Mouse (Mus musculus): ENCODE measurements around the gene Plgrkt. TPM values are rescaled to one million over a fixed set of nuclear protein-coding genes. Genes with fewer than 3 reads are reported as not detected.

Plgrkt gene
- polyA plus RNA-seq, 1 experiment from 2014 or later = 74.6 TPM

GRCm38 (mm10) chr19:29341029-29341428 lies 26.2 kb downstream of the Plgrkt start:
- Histone ChIP-seq H3K27ac (replicated peaks) (no peak overlapping the region), H3K4me1 (replicated peaks) (no peaks in the 10 kb centered on the region), H3K4me3 (no peak overlapping the region), H3K4me2 (no peak overlapping the region), H3K9me3 (no peaks in the 10 kb centered on the region), H3K9ac (no peak overlapping the region), H3K36me3 (no peaks in the 10 kb centered on the region), H3K27me3 (no peaks in the 10 kb centered on the region)
- ATAC-seq (ENCODE audit: low FRiP score, low read depth) = no peak
- 87% methylated on average over 4 of the region's 4 CpGs for WGBS

- H3K9me3 ChIP-seq = no peaks in the 10 kb centered on the region
- no peaks in the 10 kb centered on the region for H3K27me3 ChIP-seq
- H3K4me3 ChIP-seq = no peak overlapping the region
- 91% methylated on average over 2 of the region's 2 CpGs for WGBS
- no peak overlapping the region for H3K27ac ChIP-seq (replicated peaks)
- H3K9ac ChIP-seq = no peak overlapping the region
- H3K36me3 ChIP-seq = no peaks in the 10 kb centered on the region
- H3K4me2 ChIP-seq = no peak overlapping the region
- H3K4me1 ChIP-seq (replicated peaks) = peaks cover 10% of the 10 kb centered on the region; the same call in 1 of the 2 replicates
- ATAC-seq (ENCODE audit: low FRiP score, low read depth) = no peak
These were observed 30.6 kb downstream of the Plgrkt start for GRCm38 (mm10) chr19:29336624-29337023.

GRCm38 (mm10) chr19:29334068-29334745 lies 33.0 kb downstream of the Plgrkt start, which contains the start of gene Rln1:
Gene Rln1, minus strand, starts transcription at chr19:29334670.
- peaks cover 10% of the 10 kb centered on the region; the same call in 1 of the 2 replicates for H3K4me1 ChIP-seq (replicated peaks)
- no peaks in the 10 kb centered on the region for H3K27me3 ChIP-seq
- peak within 1 kb of the TSS; percentile 58 for H3K27ac ChIP-seq (replicated peaks)
- peak within 1 kb of the TSS; percentile 61 for H3K9ac ChIP-seq
- no peaks in the 10 kb centered on the region for H3K9me3 ChIP-seq
- peak within 1 kb of the TSS; percentile 85 for H3K4me2 ChIP-seq
- H3K4me3 ChIP-seq = peak within 1 kb of the TSS; percentile 47
- H3K36me3 ChIP-seq = no peaks in the 10 kb centered on the region
- ATAC-seq (ENCODE audit: low FRiP score, low read depth) = peak; percentile 84
- 2% methylated on average over 23 of the region's 23 CpGs for WGBS

GRCm38 (mm10) chr19:29326822-29327552 lies 40.2 kb downstream of the Plgrkt start:
- no peak overlapping the region for H3K4me2 ChIP-seq

GRCm38 (mm10) chr19:29326396-29326795 lies 40.8 kb downstream of the Plgrkt start:
- H3K36me3 ChIP-seq = no peaks in the 10 kb centered on the region
- H3K4me3 ChIP-seq = no peak overlapping the region
- H3K27ac ChIP-seq (replicated peaks) = no peak overlapping the region
- H3K9me3 ChIP-seq = no peaks in the 10 kb centered on the region
- no peak for ATAC-seq (ENCODE audit: low FRiP score, low read depth)
- 82% methylated on average over 4 of the region's 4 CpGs for whole genome bisulfite sequencing
- peaks cover 5% of the 10 kb centered on the region; the same call in 1 of the 2 replicates for H3K4me1 ChIP-seq (replicated peaks)
- H3K9ac ChIP-seq = no peak overlapping the region
- 0 out of 2 replicates have a peak, but pooled peaks cover 6% of the 10 kb centered on the region for H3K27me3 ChIP-seq
- no peak overlapping the region for H3K4me2 ChIP-seq

More at GRCm38 (mm10) chr19:29326822-29327552, 40.2 kb downstream of the Plgrkt start:
- ATAC-seq (ENCODE audit: low FRiP score, low read depth) = no peak
- Histone ChIP-seq H3K27ac (replicated peaks) (no peak overlapping the region), H3K36me3 (no peaks in the 10 kb centered on the region), H3K27me3 (0 out of 2 replicates have a peak, but pooled peaks cover 6% of the 10 kb centered on the region), H3K9me3 (no peaks in the 10 kb centered on the region), H3K4me1 (replicated peaks) (peaks cover 5% of the 10 kb centered on the region; the same call in 1 of the 2 replicates), H3K4me3 (no peak overlapping the region), H3K9ac (no peak overlapping the region)
- 69% methylated on average over 13 of the region's 13 CpGs for WGBS

- no peaks in the 10 kb centered on the region for H3K36me3 ChIP-seq
- no peak overlapping the region for H3K9ac ChIP-seq
- WGBS = 76% methylated on average over 9 of the region's 9 CpGs
- H3K9me3 ChIP-seq = no peaks in the 10 kb centered on the region
- H3K4me3 ChIP-seq = no peak overlapping the region
- peaks cover 5% of the 10 kb centered on the region; the same call in 1 of the 2 replicates for H3K4me1 ChIP-seq (replicated peaks)
- no peak overlapping the region for H3K27ac ChIP-seq (replicated peaks)
- H3K4me2 ChIP-seq = peak overlapping the region; percentile 63
- 0 out of 2 replicates have a peak, but pooled peaks cover 6% of the 10 kb centered on the region for H3K27me3 ChIP-seq
- ATAC-seq (ENCODE audit: low FRiP score, low read depth) = no peak
These were observed 41.4 kb downstream of the Plgrkt start for GRCm38 (mm10) chr19:29325852-29326180.

GRCm38 (mm10) chr19:29325053-29325851 lies 41.9 kb downstream of the Plgrkt start, which contains the start of gene Insl6:
Gene Insl6, minus strand, starts transcription at chr19:29325356.
- peak; percentile 89 for ATAC-seq (ENCODE audit: low FRiP score, low read depth)
- Histone ChIP-seq H3K9me3 (no peaks in the 10 kb centered on the region), H3K27ac (replicated peaks) (no peak within 1 kb of the TSS), H3K36me3 (no peaks in the 10 kb centered on the region), H3K9ac (no peak within 1 kb of the TSS), H3K4me3 (peak within 1 kb of the TSS; percentile 30), H3K4me2 (peak within 1 kb of the TSS; percentile 63), H3K4me1 (replicated peaks) (peaks cover 5% of the 10 kb centered on the region; the same call in 1 of the 2 replicates), H3K27me3 (0 out of 2 replicates have a peak, but pooled peaks cover 6% of the 10 kb centered on the region)
- WGBS = 7% methylated on average over 29 of the region's 31 CpGs

- H3K36me3 ChIP-seq = no peaks in the 10 kb centered on the region
- H3K4me2 ChIP-seq = no peak overlapping the region
- no peak overlapping the region for H3K27ac ChIP-seq (replicated peaks)
- H3K4me1 ChIP-seq (replicated peaks) = peaks cover 5% of the 10 kb centered on the region; the same call in 1 of the 2 replicates
- WGBS = 78% methylated on average over 8 of the region's 8 CpGs
- H3K9me3 ChIP-seq = no peaks in the 10 kb centered on the region
- H3K9ac ChIP-seq = no peak overlapping the region
- ATAC-seq (ENCODE audit: low FRiP score, low read depth) = no peak
- H3K4me3 ChIP-seq = no peak overlapping the region
- 0 out of 2 replicates have a peak, but pooled peaks cover 6% of the 10 kb centered on the region for H3K27me3 ChIP-seq
These were observed 43.7 kb downstream of the Plgrkt start for GRCm38 (mm10) chr19:29323416-29324049.

- Histone ChIP-seq H3K4me2 (no peak overlapping the region), H3K9ac (no peak overlapping the region), H3K27ac (replicated peaks) (no peak overlapping the region), H3K36me3 (peaks cover 45% of the 10 kb centered on the region), H3K27me3 (no peaks in the 10 kb centered on the region), H3K4me1 (replicated peaks) (no peaks in the 10 kb centered on the region), H3K9me3 (no peaks in the 10 kb centered on the region), H3K4me3 (no peak overlapping the region)
- WGBS = 38% methylated on average over 7 of the region's 7 CpGs
- no peak for ATAC-seq (ENCODE audit: low FRiP score, low read depth)
These were observed 54.5 kb downstream of the Plgrkt start for GRCm38 (mm10) chr19:29312661-29313060.

GRCm38 (mm10) chr19:29311791-29312190 lies 55.4 kb downstream of the Plgrkt start:
- no peaks in the 10 kb centered on the region for H3K27me3 ChIP-seq
- no peaks in the 10 kb centered on the region for H3K9me3 ChIP-seq
- H3K36me3 ChIP-seq = peaks cover 45% of the 10 kb centered on the region
- H3K4me2 ChIP-seq = no peak overlapping the region
- H3K27ac ChIP-seq (replicated peaks) = no peak overlapping the region
- WGBS = 91% methylated on average over 8 of the region's 8 CpGs
- H3K9ac ChIP-seq = no peak overlapping the region
- H3K4me1 ChIP-seq (replicated peaks) = no peaks in the 10 kb centered on the region
- no peak overlapping the region for H3K4me3 ChIP-seq
- no peak for ATAC-seq (ENCODE audit: low FRiP score, low read depth)

- no peak for ATAC-seq (ENCODE audit: low FRiP score, low read depth)
- Histone ChIP-seq H3K27ac (replicated peaks) (no peak overlapping the region), H3K36me3 (peaks cover 44% of the 10 kb centered on the region), H3K4me3 (no peak overlapping the region), H3K4me1 (replicated peaks) (no peaks in the 10 kb centered on the region), H3K4me2 (no peak overlapping the region), H3K9ac (no peak overlapping the region), H3K27me3 (no peaks in the 10 kb centered on the region), H3K9me3 (no peaks in the 10 kb centered on the region)
These were observed 58.4 kb downstream of the Plgrkt start for GRCm38 (mm10) chr19:29308832-29309231.
